Mouse (Mus musculus) common myeloid progenitor, adult 5-6 weeks (primary cell): ENCODE data around the gene Fam89b. TPM values are rescaled to one million over a fixed set of nuclear protein-coding genes. Genes with fewer than 3 reads are reported as not detected.

Source experiments
- ATAC-seq: replicated peaks from 2 replicates; pipeline ENCODE4 v1.8.0; 2016; ENCODE audit warnings: low read depth, mild to moderate bottlenecking, moderate TSS enrichment, inconsistent platforms; ENCODE audit not compliant: poor library complexity, severe bottlenecking
- total RNA-seq: library from RNA; stranded (forward); fragments of 200-1000, 187-1606 nt; gene quantifications from 2 replicates; pipeline ENCODE4 v1.2.3, GENCODE M21; 2017

Gene Fam89b
- total RNA-seq, 1 experiment from 2014 or later: 17.8 TPM

DNA sequence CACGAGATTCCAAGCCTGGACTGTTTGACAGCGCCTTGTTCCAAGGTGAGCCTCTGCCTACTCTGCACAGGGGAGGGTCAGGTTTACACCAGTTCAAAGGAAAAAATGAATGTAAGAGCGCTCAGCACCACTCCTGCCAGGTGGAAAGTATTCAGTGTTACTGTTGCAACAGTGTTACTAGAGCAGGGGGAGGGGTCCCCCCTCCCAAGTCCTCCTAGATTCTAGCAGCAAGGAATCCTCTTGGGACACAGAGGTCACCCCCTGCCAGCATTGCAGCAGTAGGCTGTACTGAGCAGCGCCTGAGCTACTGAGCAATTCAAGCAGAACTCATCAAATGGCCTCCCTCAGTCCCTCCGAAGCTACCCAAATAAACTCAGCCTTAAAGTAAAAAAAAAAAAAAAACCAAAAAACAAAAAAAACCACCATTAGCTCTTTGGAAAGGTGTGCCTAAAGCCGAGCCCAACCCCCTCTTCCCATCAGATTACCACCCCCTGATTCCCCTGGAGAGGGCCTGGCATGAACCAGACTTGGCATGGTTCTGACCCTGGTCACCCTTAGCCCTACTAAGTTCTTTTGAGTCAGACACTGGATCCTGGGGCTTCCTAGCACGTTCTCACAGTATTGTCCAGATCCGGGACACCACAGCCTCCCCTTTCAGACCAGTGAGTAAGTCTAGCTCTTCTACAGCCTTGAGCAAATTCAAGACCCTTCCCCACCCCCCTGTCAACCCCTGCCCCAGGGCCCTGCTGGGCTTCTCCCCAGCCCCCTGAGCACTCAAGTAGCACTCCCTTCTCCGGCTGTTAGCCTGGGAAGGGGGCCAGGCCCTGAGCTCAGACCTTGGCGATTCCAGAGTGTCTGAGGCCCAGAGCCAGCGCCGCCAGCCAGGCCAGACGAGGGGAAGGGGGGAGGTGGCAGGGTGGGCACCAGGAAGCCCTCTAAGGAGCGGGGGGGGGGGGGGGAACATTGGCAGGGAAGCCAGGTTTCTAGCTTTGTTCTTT is 11.2 kb upstream of the Fam89b start, which contains the start of gene Ltbp3:
TSS of gene Ltbp3 (plus strand) at position 585 of the 998 bp plus-strand sequence.
- no peak for ATAC-seq

GRCm38 (mm10) chr19:5739446-5739845 is 10.0 kb upstream of the Fam89b start:
- no peak for ATAC-seq

GRCm38 (mm10) chr19:5734325-5734724 is 4.9 kb upstream of the Fam89b start:
- no peak for ATAC-seq

GRCm38 (mm10) chr19:5731264-5731978 is 2.0 kb upstream of the Fam89b start:
- ATAC-seq: peak; percentile 71

DNA sequence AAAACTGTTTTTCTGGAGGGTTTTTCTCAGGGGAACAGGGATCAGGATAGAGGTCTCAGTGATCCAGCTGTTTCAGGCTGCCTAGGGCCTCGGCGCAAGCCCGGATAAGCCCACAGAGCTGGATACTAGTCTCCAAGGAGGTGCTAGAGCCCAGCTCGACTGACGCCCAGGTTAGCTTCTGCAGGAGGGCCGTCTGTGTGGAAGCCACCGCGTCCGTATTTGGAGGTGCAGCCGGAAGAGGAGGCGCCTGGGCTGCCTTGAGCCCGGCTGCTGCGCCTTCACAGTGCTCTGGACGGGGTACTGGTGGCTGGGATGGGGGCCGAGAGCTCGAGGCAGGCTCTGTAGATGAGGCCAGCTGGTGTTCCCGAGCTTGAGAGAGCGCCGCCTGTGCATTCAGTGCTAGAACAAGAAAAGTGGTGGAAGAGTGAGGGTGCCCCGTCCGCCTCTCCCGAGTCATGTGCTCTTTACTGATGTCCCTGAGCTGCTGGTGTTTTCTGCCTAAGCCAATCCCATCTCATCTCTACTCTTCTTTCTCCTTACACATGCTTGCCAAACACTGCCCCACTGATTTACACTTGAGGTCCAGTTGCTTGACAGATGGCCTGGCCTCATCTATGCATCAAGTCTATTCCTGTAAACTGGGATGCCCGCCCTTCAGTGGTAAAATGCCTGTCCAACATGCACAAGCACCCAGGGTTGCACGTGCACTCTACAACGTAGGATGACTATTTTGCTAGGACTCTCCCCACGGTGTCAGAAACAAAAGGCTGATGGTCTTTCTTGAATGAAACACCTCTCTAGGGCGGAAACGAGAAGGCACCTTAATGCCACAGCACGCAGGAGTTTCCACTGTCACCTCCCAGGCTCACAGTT is 1.1 kb upstream of the Fam89b start:
- no peak for ATAC-seq

DNA sequence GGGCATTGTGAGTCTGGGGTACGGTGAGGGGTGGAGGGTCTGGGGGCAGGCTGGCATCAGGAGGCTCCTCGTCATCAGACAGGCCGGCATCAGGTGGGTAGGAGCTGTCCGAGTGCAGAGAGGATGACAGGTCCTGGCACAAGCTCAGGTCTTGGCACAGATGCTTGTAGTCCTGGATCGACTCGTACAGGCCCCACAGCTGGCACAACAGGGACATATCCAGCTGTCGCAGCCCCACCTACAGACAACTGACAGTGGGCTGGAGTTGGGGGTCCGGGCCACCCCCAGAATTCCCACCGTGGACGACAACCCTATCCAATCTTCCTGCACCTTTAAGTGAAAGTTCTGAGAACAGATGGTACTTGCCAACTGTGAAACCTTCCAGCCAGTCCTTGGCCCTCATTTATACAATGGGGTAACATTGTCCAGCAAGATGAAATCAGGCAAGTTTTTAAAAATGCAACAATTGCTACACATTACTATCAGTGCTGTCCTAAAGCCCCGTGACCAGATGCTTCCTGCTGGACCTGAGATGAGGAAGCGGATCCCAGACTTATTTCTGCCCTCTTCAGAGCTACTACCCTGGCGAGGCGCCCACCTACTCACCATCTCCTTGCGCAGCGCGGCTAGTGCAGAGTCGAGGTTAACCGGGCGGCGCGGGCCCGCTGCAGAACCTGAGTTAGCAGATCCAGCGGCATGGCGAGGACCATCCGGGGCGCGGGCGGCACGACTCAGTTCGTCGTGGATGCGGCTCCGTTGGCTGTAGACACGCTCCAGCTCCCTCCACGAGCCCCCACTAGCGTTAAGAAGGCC is 616 bp downstream of the Fam89b start:
- no peak for ATAC-seq

DNA sequence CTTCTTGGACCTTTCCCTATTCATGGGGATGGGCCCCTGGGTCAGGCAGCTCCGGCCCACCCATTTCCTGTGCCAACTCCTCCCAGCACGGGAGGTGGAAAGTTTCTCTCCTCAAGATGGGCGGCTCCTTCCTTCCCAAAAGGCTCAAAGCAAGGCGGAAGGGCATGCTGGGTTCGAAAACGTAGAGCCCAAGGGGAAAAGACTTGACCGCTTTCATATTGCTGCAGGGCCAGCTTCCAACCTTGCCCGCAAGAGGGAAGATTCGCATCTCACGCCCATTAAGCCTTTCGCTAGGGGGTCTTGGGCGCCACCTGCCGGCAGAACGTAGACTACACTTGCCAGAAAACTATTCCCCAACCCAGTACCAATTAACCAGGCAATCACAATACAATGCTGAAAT is 1.8 kb downstream of the Fam89b start:
- peak; percentile 13 for ATAC-seq

GRCm38 (mm10) chr19:5726961-5727578 is 2.4 kb downstream of the Fam89b start:
- ATAC-seq: peak; percentile 2; the same call in 1 of the 2 replicates

DNA sequence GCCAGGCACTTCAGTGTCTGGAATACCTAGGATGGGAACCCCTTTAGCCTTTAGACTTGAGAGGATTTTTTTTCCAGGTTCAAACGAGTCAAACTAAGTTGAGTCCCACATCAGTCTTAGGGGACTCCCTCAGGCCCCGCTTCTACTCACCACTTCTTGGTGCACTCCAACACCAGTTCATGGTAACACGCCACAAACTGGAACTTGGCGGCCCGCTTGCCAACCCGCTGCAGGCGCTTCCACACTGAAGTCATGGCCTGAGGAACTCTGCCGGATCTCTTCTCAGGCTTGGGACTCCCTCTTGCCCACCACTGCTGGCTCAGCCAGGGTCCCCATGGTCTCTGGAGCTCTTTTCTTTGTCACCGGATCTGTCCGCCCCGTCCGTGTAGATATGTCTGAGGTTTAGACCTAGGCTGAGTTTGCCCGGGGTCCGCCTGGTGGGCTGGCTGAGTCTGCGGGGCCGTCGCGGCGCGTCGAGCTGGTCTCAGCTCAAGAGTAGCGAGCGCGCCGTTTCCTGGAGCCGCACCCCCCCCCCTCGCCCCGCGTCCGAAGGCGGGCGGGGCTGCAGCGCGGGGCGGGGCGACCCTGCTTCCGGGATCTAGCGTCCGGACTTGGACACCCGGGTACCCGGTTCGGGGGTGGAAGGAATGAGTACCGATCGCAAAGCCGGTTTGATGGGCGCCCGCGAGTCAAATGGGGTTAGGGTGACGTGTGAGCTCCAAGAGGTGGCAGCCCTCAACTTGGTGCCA is 3.5 kb downstream of the Fam89b start, which contains the start of gene Ehbp1l1:
TSS of gene Ehbp1l1 (minus strand) at position 551 of the 749 bp plus-strand sequence.
- ATAC-seq: 0 out of 2 replicates have a peak, but pooled peaks have one; percentile 2

GRCm38 (mm10) chr19:5725029-5725707 is 4.3 kb downstream of the Fam89b start:
- ATAC-seq: no peak

GRCm38 (mm10) chr19:5724549-5724941 is 4.9 kb downstream of the Fam89b start:
- ATAC-seq: peak; percentile 60

GRCm38 (mm10) chr19:5723934-5724548 is 5.4 kb downstream of the Fam89b start:
- ATAC-seq: no peak

GRCm38 (mm10) chr19:5722848-5723425 is 6.5 kb downstream of the Fam89b start:
- no peak for ATAC-seq

- ATAC-seq: no peak
Measured at GRCm38 (mm10) chr19:5721233-5721632, 8.2 kb downstream of the Fam89b start.

- ATAC-seq: no peak
Measured at GRCm38 (mm10) chr19:5716955-5717354, 12.5 kb downstream of the Fam89b start.
